Mouse (Mus musculus) hindbrain, embryonic 12.5 days (tissue): ENCODE measurements around the gene G430095P16Rik. TPM values are rescaled to one million over a fixed set of nuclear protein-coding genes. Genes with fewer than 3 reads are reported as not detected.

ENCODE experiments used
- ATAC-seq: fragments of 200-750 bp; cut with Nextera tagmentation; 2 replicates; pipeline ENCODE4 v1.8.0; 2017; ENCODE audit warnings: moderate TSS enrichment; ENCODE audit not compliant: low FRiP score
- H3K27ac ChIP-seq: fragments of 300-500 bp; sonication (generic); 2 replicates; pipeline ENCODE4 v1.5.1; 2016; ENCODE audit warnings: mild to moderate bottlenecking
- H3K27me3 ChIP-seq: fragments of 300-500 bp; sonication (generic); 2 replicates; pipeline ENCODE4 v1.6.1; 2016; ENCODE audit warnings: mild to moderate bottlenecking
- H3K36me3 ChIP-seq: fragments of 300-500 bp; sonication (generic); 2 replicates; pipeline ENCODE4 v1.6.1; 2016; ENCODE audit warnings: mild to moderate bottlenecking
- H3K4me1 ChIP-seq: fragments of 300-500 bp; sonication (generic); 2 replicates; pipeline ENCODE4 v1.6.1; 2016
- H3K4me2 ChIP-seq: fragments of 300-500 bp; sonication (generic); replicated peaks from 2 replicates; pipeline ENCODE4 v1.6.1; 2016; ENCODE audit warnings: mild to moderate bottlenecking
- H3K4me3 ChIP-seq: fragments of 300-500 bp; sonication (generic); 2 replicates; pipeline ENCODE4 v1.5.1; 2016; ENCODE audit warnings: mild to moderate bottlenecking
- H3K9ac ChIP-seq: fragments of 300-500 bp; sonication (generic); 2 replicates; pipeline ENCODE4 v1.6.1; 2016; ENCODE audit warnings: mild to moderate bottlenecking, moderate library complexity
- H3K9me3 ChIP-seq: fragments of 300-500 bp; sonication (generic); replicated peaks from 2 replicates; pipeline ENCODE4 v1.6.1; 2016; ENCODE audit warnings: mild to moderate bottlenecking
- WGBS: fragments of 180-500 bp; shearing (Covaris S2); methylation state at CpG from one replicate; pipeline ENCODE4 v1.1.7; 2016; 5-methylcytosine and 5-hydroxymethylcytosine counted together
- polyA plus RNA-seq: library from polyadenylated mRNA; unstranded; fragments of >200 nt; fragmentation: Nextera tagmentation; extraction: Ambion mirVana; gene quantifications from 2 replicates; pipeline ENCODE4 v1.2.1, GENCODE M21; 2016

Gene G430095P16Rik
- polyA plus RNA-seq, 1 experiment from 2014 or later: 3.6 TPM

GRCm38 (mm10) chr8:84697166-84698130, 25.4 kb upstream of the G430095P16Rik start:
- Histone ChIP-seq H3K4me2 (no peak overlapping the region), H3K9ac (no peak overlapping the region), H3K9me3 (no peaks in the 10 kb centered on the region), H3K36me3 (peaks cover 60% of the 10 kb centered on the region), H3K27me3 (peaks cover 25% of the 10 kb centered on the region), H3K27ac (no peak overlapping the region), H3K4me1 (0 out of 2 replicates have a peak, but pooled peaks cover 10% of the 10 kb centered on the region), H3K4me3 (no peak overlapping the region)
- 90% methylated on average over 14 of the region's 14 CpGs for WGBS
- no peak for ATAC-seq

- no peak for ATAC-seq
- Histone ChIP-seq H3K4me2 (no peak overlapping the region), H3K36me3 (peaks cover 53% of the 10 kb centered on the region), H3K4me1 (0 out of 2 replicates have a peak, but pooled peaks cover 10% of the 10 kb centered on the region), H3K27ac (no peak overlapping the region), H3K27me3 (peaks cover 33% of the 10 kb centered on the region), H3K9ac (no peak overlapping the region), H3K4me3 (no peak overlapping the region), H3K9me3 (no peaks in the 10 kb centered on the region)
- 88% methylated on average over 5 of the region's 5 CpGs for WGBS
These were observed 24.5 kb upstream of the G430095P16Rik start for GRCm38 (mm10) chr8:84698288-84698687.

- Histone ChIP-seq H3K4me3 (no peak overlapping the region), H3K4me2 (no peak overlapping the region), H3K27ac (no peak overlapping the region; the same call in 1 of the 2 replicates), H3K36me3 (peaks cover 47% of the 10 kb centered on the region), H3K4me1 (peaks cover 14% of the 10 kb centered on the region; the same call in 1 of the 2 replicates), H3K9me3 (no peaks in the 10 kb centered on the region), H3K9ac (no peak overlapping the region), H3K27me3 (peaks cover 40% of the 10 kb centered on the region)
- WGBS: 91% methylated on average over 9 of the region's 9 CpGs
- ATAC-seq: no peak
These were observed 23.8 kb upstream of the G430095P16Rik start for GRCm38 (mm10) chr8:84698929-84699401.

GRCm38 (mm10) chr8:84699861-84700322, 22.9 kb upstream of the G430095P16Rik start:
- Histone ChIP-seq H3K27me3 (peaks cover 49% of the 10 kb centered on the region), H3K4me1 (peaks cover 19% of the 10 kb centered on the region; the same call in 1 of the 2 replicates), H3K4me2 (no peak overlapping the region), H3K9me3 (no peaks in the 10 kb centered on the region), H3K4me3 (no peak overlapping the region), H3K9ac (no peak overlapping the region), H3K36me3 (peaks cover 44% of the 10 kb centered on the region), H3K27ac (0 out of 2 replicates have a peak overlapping the region, but pooled peaks have one; percentile 2)
- 55% methylated on average over 7 of the region's 7 CpGs for WGBS
- ATAC-seq: no peak

- Histone ChIP-seq H3K36me3 (peaks cover 37% of the 10 kb centered on the region), H3K4me3 (no peak overlapping the region), H3K27me3 (peaks cover 56% of the 10 kb centered on the region), H3K9ac (no peak overlapping the region), H3K27ac (no peak overlapping the region), H3K9me3 (no peaks in the 10 kb centered on the region), H3K4me2 (no peak overlapping the region), H3K4me1 (peaks cover 25% of the 10 kb centered on the region)
- WGBS: 84% methylated on average over 5 of the region's 5 CpGs
- no peak for ATAC-seq
These were observed 22.3 kb upstream of the G430095P16Rik start for GRCm38 (mm10) chr8:84700526-84700925.

- no peak for ATAC-seq
- Histone ChIP-seq H3K27ac (0 out of 2 replicates have a peak within 1 kb of the TSS, but pooled peaks have one; percentile 30), H3K9me3 (no peaks in the 10 kb centered on the region), H3K4me3 (peak within 1 kb of the TSS; percentile 4), H3K4me1 (peaks cover 28% of the 10 kb centered on the region), H3K27me3 (peaks cover 58% of the 10 kb centered on the region), H3K36me3 (peaks cover 34% of the 10 kb centered on the region), H3K4me2 (peak within 1 kb of the TSS; percentile 22; the same call in 1 of the 2 replicates), H3K9ac (peak within 1 kb of the TSS; percentile 29; the same call in 1 of the 2 replicates)
- 12% methylated on average over 34 of the region's 34 CpGs for WGBS
These were observed 21.6 kb upstream of the G430095P16Rik start, which contains the start of gene Lyl1 for GRCm38 (mm10) chr8:84700941-84701911. Gene Lyl1, plus strand, starts transcription at chr8:84701457.

- no peak for ATAC-seq
- peaks cover 70% of the 10 kb centered on the region for H3K27me3 ChIP-seq
- WGBS: 78% methylated on average over 9 of the region's 9 CpGs
- peaks cover 22% of the 10 kb centered on the region for H3K36me3 ChIP-seq
- 0 out of 2 replicates have a peak overlapping the region, but pooled peaks have one; percentile 4 for H3K4me3 ChIP-seq
- peaks cover 40% of the 10 kb centered on the region for H3K4me1 ChIP-seq
- H3K4me2 ChIP-seq: peak overlapping the region; percentile 8; the same call in 1 of the 2 replicates
- H3K9ac ChIP-seq: no peak overlapping the region; the same call in 1 of the 2 replicates
- H3K9me3 ChIP-seq: no peaks in the 10 kb centered on the region
- H3K27ac ChIP-seq: no peak overlapping the region
These were observed 20.2 kb upstream of the G430095P16Rik start for GRCm38 (mm10) chr8:84702561-84702960.

GRCm38 (mm10) chr8:84702963-84703465, 19.8 kb upstream of the G430095P16Rik start:
- Histone ChIP-seq H3K27ac (no peak overlapping the region), H3K4me2 (peak overlapping the region; percentile 8; the same call in 1 of the 2 replicates), H3K9me3 (no peaks in the 10 kb centered on the region), H3K27me3 (peaks cover 75% of the 10 kb centered on the region), H3K4me1 (peaks cover 44% of the 10 kb centered on the region), H3K36me3 (peaks cover 17% of the 10 kb centered on the region), H3K9ac (no peak overlapping the region; the same call in 1 of the 2 replicates), H3K4me3 (0 out of 2 replicates have a peak overlapping the region, but pooled peaks have one; percentile 4)
- WGBS: 78% methylated on average over 6 of the region's 6 CpGs
- ATAC-seq: no peak

- Histone ChIP-seq H3K9ac (no peak overlapping the region), H3K9me3 (no peaks in the 10 kb centered on the region), H3K4me3 (peak overlapping the region; percentile 11; the same call in 1 of the 2 replicates), H3K27ac (peak overlapping the region; percentile 35; the same call in 1 of the 2 replicates), H3K4me2 (peak overlapping the region; percentile 31), H3K36me3 (peaks cover 11% of the 10 kb centered on the region), H3K4me1 (peaks cover 49% of the 10 kb centered on the region), H3K27me3 (peaks cover 80% of the 10 kb centered on the region)
- WGBS: 9% methylated on average over 38 of the region's 38 CpGs
- ATAC-seq: no peak
These were observed 19.1 kb upstream of the G430095P16Rik start for GRCm38 (mm10) chr8:84703466-84704249.

- Histone ChIP-seq H3K9me3 (no peaks in the 10 kb centered on the region), H3K36me3 (peaks cover 5% of the 10 kb centered on the region; the same call in 1 of the 2 replicates), H3K4me2 (peak overlapping the region; percentile 31; the same call in 1 of the 2 replicates), H3K9ac (no peak overlapping the region), H3K27ac (no peak overlapping the region), H3K27me3 (peaks cover 86% of the 10 kb centered on the region), H3K4me3 (peak overlapping the region; percentile 11; the same call in 1 of the 2 replicates), H3K4me1 (peaks cover 56% of the 10 kb centered on the region)
- 0 out of 2 replicates have a peak, but pooled peaks have one; percentile 22 for ATAC-seq
- under 1% methylated on average over 16 of the region's 16 CpGs for WGBS
These were observed 18.5 kb upstream of the G430095P16Rik start for GRCm38 (mm10) chr8:84704356-84704755.
